Comparison of ENCODE assay signal across 7 mouse cellular contexts in the genomic region with DNA sequence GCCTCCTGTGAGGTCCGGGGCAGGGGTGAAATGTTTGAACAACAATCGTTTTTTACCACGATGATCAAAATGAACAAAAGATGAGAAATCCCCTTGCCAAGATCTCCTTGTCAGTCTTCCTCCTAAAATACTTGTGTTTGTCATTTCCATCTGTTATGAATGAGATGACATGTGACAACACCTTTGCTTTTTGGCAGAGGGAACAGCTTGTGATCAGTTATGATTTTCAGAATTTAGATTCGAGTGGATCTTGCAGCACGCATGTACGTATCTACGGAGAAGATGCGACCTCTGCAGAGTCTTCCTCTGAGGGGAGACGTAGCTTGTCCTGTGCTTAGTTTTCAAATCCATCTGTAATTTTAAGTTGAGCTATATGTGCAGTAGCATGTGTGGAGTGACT.
"Had no signal": no experiment of that assay in that cellular context is flagged by ENCODE, and none has a peak within 500 bp of the region (broad histone marks: within the 10 kb centered on the region; RNA-seq: fewer than 3 reads in every experiment).

No protein-coding gene starts in this region.

- H3K9ac ChIP-seq: intestine, embryonic 15.5 days; limb, embryonic 12.5 days; lung, embryonic 15.5 days had no signal

- H3K27me3 ChIP-seq: intestine, embryonic 15.5 days; limb, embryonic 12.5 days; lung, embryonic 15.5 days; neural tube, embryonic 13.5 days had no signal

- H3K4me1 ChIP-seq: intestine, embryonic 15.5 days; limb, embryonic 12.5 days; lung, embryonic 15.5 days had no signal

- H3K27ac ChIP-seq: intestine, embryonic 15.5 days; limb, embryonic 12.5 days; lung, embryonic 15.5 days had no signal

- DNase-seq: kidney, adult 18-20 months; kidney, postnatal 10 days had no signal

- H3K4me3 ChIP-seq: intestine, embryonic 15.5 days; limb, embryonic 12.5 days; lung, embryonic 15.5 days; neural tube, embryonic 13.5 days had no signal

- H3K4me2 ChIP-seq: intestine, embryonic 15.5 days; limb, embryonic 12.5 days; lung, embryonic 15.5 days; midbrain, embryonic 11.5 days; neural tube, embryonic 13.5 days had no signal

- H3K9me3 ChIP-seq: intestine, embryonic 15.5 days; limb, embryonic 12.5 days; lung, embryonic 15.5 days; neural tube, embryonic 13.5 days had no signal

- ATAC-seq: intestine, embryonic 15.5 days had no signal
